In genomic region chr2:37776016-37776415, GRCm38 (mm10) we compare ENCODE assay signal across 9 mouse cellular contexts. TPM values are rescaled to one million over a fixed set of nuclear protein-coding genes. Genes with fewer than 3 reads are reported as not detected.
DNase-seq lines count a peak whose midpoint lies in the region; ATAC-seq and TF ChIP-seq lines count a peak whose summit lies in the region.
"Had no signal": no experiment of that assay in that cellular context is flagged by ENCODE, and none has a peak within 500 bp of the region (broad histone marks: within the 10 kb centered on the region; RNA-seq: fewer than 3 reads in every experiment).

TSS of gene Crb2 (plus strand) at chr2:37776249.

- peaks cover 5% of the 10 kb centered on the region for H3K4me1 ChIP-seq in ES-Bruce4 (ENCODE audit: control insufficient read depth, insufficient read depth, low read length)
- H3K4me1 ChIP-seq in hindbrain, embryonic 12.5 days: peaks cover 63% of the 10 kb centered on the region
- H3K4me1 ChIP-seq in midbrain, embryonic 10.5 days: peaks cover 74% of the 10 kb centered on the region

- no peak for TF ChIP-seq CTCF in ES-Bruce4 (IDR thresholded peaks at IDR 0.05; ENCODE audit: low read depth, low read length)

- TF ChIP-seq EP300 in ES-Bruce4 (IDR thresholded peaks at IDR 0.05; ENCODE audit: insufficient read depth, low read depth, low read length): no peak

- H3K9me3 ChIP-seq in ES-Bruce4 (replicated peaks; ENCODE audit: control insufficient read depth, insufficient read depth, low read length, poor library complexity, severe bottlenecking): no peaks in the 10 kb centered on the region
- H3K9me3 ChIP-seq in hindbrain, embryonic 12.5 days (replicated peaks): no peaks in the 10 kb centered on the region
- H3K9me3 ChIP-seq in midbrain, embryonic 10.5 days (replicated peaks): no peaks in the 10 kb centered on the region

- WGBS in hindbrain, embryonic 12.5 days: 2% methylated on average over 16 of the region's 18 CpGs
- under 1% methylated on average over 18 of the region's 18 CpGs for WGBS in midbrain, embryonic 10.5 days

- intact Hi-C loops in left cerebral cortex, postnatal 25 days (cut with DNase I): loop anchor here (10.0 kb wide), 2 partner anchors 141 to 381 kb away; no protein-coding TSS in a partner anchor

- peak; percentile 81 for DNase-seq in MN1 (ENCODE audit: low spot score)
- DNase-seq in midbrain, embryonic 10.5 days (ENCODE audit: low spot score): peak; percentile 92
- DNase-seq in left cerebral cortex, adult 18-20 months (ENCODE audit: low spot score in 2 of 2): no peak
- no peak for DNase-seq in left cerebral cortex, postnatal 25 days (ENCODE audit: low spot score in 2 of 2)
- DNase-seq in ovary, adult 18-20 months (ENCODE audit: low spot score): no peak
- DNase-seq: adrenal gland, postnatal 25 days; heart, adult 2 months had no signal

- H3K36me3 ChIP-seq in ES-Bruce4 (ENCODE audit: control insufficient read depth, insufficient read depth, low read length, poor library complexity, severe bottlenecking): no peaks in the 10 kb centered on the region
- no peaks in the 10 kb centered on the region for H3K36me3 ChIP-seq in hindbrain, embryonic 12.5 days
- no peaks in the 10 kb centered on the region for H3K36me3 ChIP-seq in midbrain, embryonic 10.5 days

- 0 out of 2 replicates have a peak within 1 kb of the TSS, but pooled peaks have one; percentile 6 for H3K9ac ChIP-seq in ES-Bruce4 (ENCODE audit: low read depth, poor library complexity, severe bottlenecking)
- H3K9ac ChIP-seq in hindbrain, embryonic 12.5 days: peak within 1 kb of the TSS; percentile 70

- TF ChIP-seq POLR2A in ES-Bruce4 (IDR thresholded peaks at IDR 0.05; ENCODE audit: insufficient read depth, low read length): no peak

- peak; percentile 9; the same call in 1 of the 2 replicates for ATAC-seq in hindbrain, embryonic 12.5 days (ENCODE audit: low FRiP score)

- no peaks in the 10 kb centered on the region for H3K27me3 ChIP-seq in ES-Bruce4 (ENCODE audit: control insufficient read depth, insufficient read depth, low read length, poor library complexity, severe bottlenecking)
- peaks cover 12% of the 10 kb centered on the region for H3K27me3 ChIP-seq in hindbrain, embryonic 12.5 days
- peaks cover 9% of the 10 kb centered on the region for H3K27me3 ChIP-seq in midbrain, embryonic 10.5 days (ENCODE audit: low read depth, poor library complexity, severe bottlenecking)

- H3K4me3 ChIP-seq in ES-Bruce4 (ENCODE audit: low read depth, low read length): peak within 1 kb of the TSS; percentile 53
- H3K4me3 ChIP-seq in hindbrain, embryonic 12.5 days: peak within 1 kb of the TSS; percentile 44
- H3K4me3 ChIP-seq in midbrain, embryonic 10.5 days: peak within 1 kb of the TSS; percentile 85
- H3K4me3 ChIP-seq: heart, adult 2 months had no signal

- H3K4me2 ChIP-seq in hindbrain, embryonic 12.5 days (replicated peaks): peak within 1 kb of the TSS; percentile 58

- H3K27ac ChIP-seq in ES-Bruce4 (ENCODE audit: insufficient read depth, low read length): no peak within 1 kb of the TSS
- peak within 1 kb of the TSS; percentile 77 for H3K27ac ChIP-seq in hindbrain, embryonic 12.5 days
- peak within 1 kb of the TSS; percentile 96 for H3K27ac ChIP-seq in midbrain, embryonic 10.5 days (replicated peaks)
- H3K27ac ChIP-seq: heart, adult 2 months had no signal

RNA-seq across cellular contexts. Expression of gene Crb2, which starts in this region (rescaled TPM):
- polyA plus RNA-seq in ES-Bruce4 (2011; ENCODE audit: insufficient read depth, insufficient read length, low read depth, missing spikeins): 1.0 and 2.1 TPM in 2 replicates
- polyA plus RNA-seq in hindbrain, embryonic 12.5 days (2016; fragmentation: Nextera tagmentation; extraction: Ambion mirVana): 12.3 and 14.7 TPM in 2 replicates
- 31.1 and 31.4 TPM in 2 replicates for polyA plus RNA-seq in midbrain, embryonic 10.5 days (2016; fragmentation: Nextera tagmentation; extraction: Ambion mirVana)
- total RNA-seq in left cerebral cortex, adult 18-20 months (2021): 1 to 10 TPM; 2.8 to 3.1 TPM
- total RNA-seq in left cerebral cortex, postnatal 25 days (2021): 1 to 10 TPM; 3.1 to 3.9 TPM

Comparison
In these comparisons a context has a peak if more than half of its experiments do, and no peak if none do; other contexts are left out.
1. DNase-seq: peak in MN1 (single experiment) and midbrain, embryonic 10.5 days (single experiment); none in left cerebral cortex, adult 18-20 months (0 of 2), left cerebral cortex, postnatal 25 days (0 of 2) and ovary, adult 18-20 months (single experiment).
2. Peak in every context shown above with its lines, with median percentiles within 50 percentile points of each other: H3K4me3 ChIP-seq.